Mouse (Mus musculus) neural tube, embryonic 11.5 days (tissue): ENCODE data around the gene Tubb1. TPM values are rescaled to one million over a fixed set of nuclear protein-coding genes. Genes with fewer than 3 reads are reported as not detected.

Source experiments
- ATAC-seq: fragments of 200-750 bp; cut with Nextera tagmentation; 2 replicates; pipeline ENCODE4 v1.8.0; 2017; ENCODE audit warnings: moderate number of reproducible peaks, mild to moderate bottlenecking, moderate TSS enrichment, moderate library complexity; ENCODE audit not compliant: insufficient read depth, low FRiP score, low TSS enrichment
- DNase-seq: peaks from one replicate; pipeline ENCODE4 v3.0.0-alpha.2; 2015; ENCODE audit warnings: low spot score
- H3K27ac ChIP-seq: fragments of 300-500 bp; sonication (generic); 2 replicates; pipeline ENCODE4 v1.5.1; 2014; ENCODE audit warnings: low read depth, mild to moderate bottlenecking, low read length
- H3K27me3 ChIP-seq: fragments of 300-500 bp; sonication (generic); 2 replicates; pipeline ENCODE4 v1.6.1; 2014; ENCODE audit warnings: mild to moderate bottlenecking, low read length, mixed read lengths; ENCODE audit not compliant: control insufficient read depth, insufficient read depth
- H3K36me3 ChIP-seq: fragments of 300-500 bp; sonication (generic); 2 replicates; pipeline ENCODE4 v1.6.1; 2014; ENCODE audit warnings: mild to moderate bottlenecking, low read length, moderate library complexity, mixed read lengths; ENCODE audit not compliant: control insufficient read depth, insufficient read depth
- H3K4me1 ChIP-seq: fragments of 300-500 bp; sonication (generic); 2 replicates; pipeline ENCODE4 v1.6.1; 2014; ENCODE audit warnings: low read length, mixed read lengths; ENCODE audit not compliant: control insufficient read depth, insufficient read depth
- H3K4me2 ChIP-seq: fragments of 300-500 bp; sonication (generic); 2 replicates; pipeline ENCODE4 v1.6.1; 2014; ENCODE audit warnings: low read depth, mild to moderate bottlenecking, moderate library complexity
- H3K4me3 ChIP-seq: fragments of 300-500 bp; sonication (generic); 2 replicates; pipeline ENCODE4 v1.5.1; 2014; ENCODE audit warnings: low read depth, low read length
- H3K9ac ChIP-seq: fragments of 300-500 bp; sonication (generic); 2 replicates; pipeline ENCODE4 v1.6.1; 2014; ENCODE audit warnings: mild to moderate bottlenecking, low read length
- H3K9me3 ChIP-seq: fragments of 300-500 bp; sonication (generic); 2 replicates; pipeline ENCODE4 v1.6.1; 2016; ENCODE audit warnings: low read length; ENCODE audit not compliant: control insufficient read depth
- WGBS: fragments of 180-500 bp; shearing (Covaris S2); extraction: QIAGEN DNeasy Blood & Tissue Kit; methylation state at CpG from one replicate; pipeline ENCODE4 v1.1.7; 2014; 5-methylcytosine and 5-hydroxymethylcytosine counted together
- polyA plus RNA-seq: library from polyadenylated mRNA; unstranded; fragments of >200 nt; fragmentation: Nextera tagmentation; extraction: Ambion mirVana; gene quantifications from 2 replicates; pipeline ENCODE4 v1.2.1, GENCODE M21; 2014

Tubb1 gene
- polyA plus RNA-seq: 6.5 and 6.6 TPM in 2 replicates

DNA sequence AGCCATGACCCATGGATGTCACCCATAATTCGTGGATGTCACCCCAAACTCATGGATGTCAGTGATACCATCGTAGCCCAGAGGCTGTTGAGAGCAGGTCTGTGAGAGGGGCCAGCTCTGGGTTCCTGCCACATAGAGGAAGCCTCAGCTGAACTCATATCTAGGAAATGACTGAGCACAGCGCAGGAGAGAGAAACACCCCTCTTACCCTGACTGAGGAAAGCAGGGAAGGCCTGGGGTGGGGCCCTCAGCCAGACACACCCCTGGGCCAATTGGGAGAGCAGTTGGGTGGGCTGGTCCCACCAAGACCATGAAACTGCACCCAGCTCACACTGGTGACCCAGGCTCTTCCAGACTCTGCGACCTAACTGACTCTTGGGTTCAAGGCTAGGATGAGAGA lies at the start of gene Tubb1:
Gene Tubb1 (plus strand): TSS at position 343 of the 400 bp plus-strand sequence.
- no peak within 1 kb of the TSS for H3K9ac ChIP-seq
- 75% methylated on average over 4 of the region's 4 CpGs for whole genome bisulfite sequencing
- H3K36me3 ChIP-seq: no peaks in the 10 kb centered on the region
- H3K27ac ChIP-seq: no peak within 1 kb of the TSS
- DNase-seq (no peak), ATAC-seq (no peak)
- no peaks in the 10 kb centered on the region for H3K27me3 ChIP-seq
- no peak within 1 kb of the TSS for H3K4me3 ChIP-seq
- H3K9me3 ChIP-seq: no peaks in the 10 kb centered on the region
- no peak within 1 kb of the TSS for H3K4me2 ChIP-seq
- H3K4me1 ChIP-seq: no peaks in the 10 kb centered on the region

DNA sequence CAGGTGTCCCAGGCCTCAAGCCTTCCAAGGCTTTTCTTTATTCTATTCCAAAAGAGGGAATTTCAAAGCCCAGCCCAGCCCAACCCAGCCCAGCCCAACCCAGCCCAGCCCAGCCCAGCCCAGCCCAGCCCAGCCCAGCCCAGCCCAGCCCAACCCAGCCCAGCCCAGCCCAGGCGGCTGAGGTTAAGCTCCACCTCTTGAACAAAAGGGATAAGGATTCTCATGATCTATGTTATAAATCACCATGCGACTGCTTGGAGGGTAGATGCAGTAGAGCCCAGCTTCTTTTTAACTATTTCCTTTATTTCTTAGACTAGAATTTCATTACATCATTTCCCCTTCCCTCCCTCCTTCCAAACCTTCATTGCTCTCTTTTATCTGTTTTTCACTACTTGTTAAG lies 40.3 kb upstream of the Tubb1 start:
- no peak overlapping the region for H3K4me2 ChIP-seq
- H3K4me1 ChIP-seq: no peaks in the 10 kb centered on the region
- H3K9me3 ChIP-seq: no peaks in the 10 kb centered on the region
- WGBS: 51% methylated on average over 2 of the region's 2 CpGs
- H3K27ac ChIP-seq: no peak overlapping the region
- H3K4me3 ChIP-seq: no peak overlapping the region
- no peak overlapping the region for H3K9ac ChIP-seq
- H3K27me3 ChIP-seq: no peaks in the 10 kb centered on the region
- no peaks in the 10 kb centered on the region for H3K36me3 ChIP-seq
- DNase-seq (no peak), ATAC-seq (no peak)

DNA sequence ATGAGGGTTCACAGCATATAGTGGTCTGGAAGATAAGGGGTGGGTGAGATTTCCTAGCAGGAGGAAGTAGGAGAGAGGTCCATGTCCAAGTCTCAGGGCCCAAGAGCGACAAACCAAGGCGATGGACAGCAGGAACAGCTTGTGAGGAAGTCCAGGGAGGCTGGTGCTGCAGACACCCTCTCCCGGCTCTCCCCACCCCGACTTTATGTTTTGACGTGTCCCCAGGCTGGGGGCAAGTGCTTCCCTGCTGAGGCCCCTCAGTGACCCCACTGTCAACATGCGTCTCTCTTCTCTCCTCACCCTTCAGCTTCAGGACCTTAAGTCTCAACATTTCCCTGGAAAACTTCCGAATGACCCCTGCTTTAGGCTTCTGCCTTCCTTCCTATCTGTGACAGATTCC lies 37.4 kb upstream of the Tubb1 start:
- Histone ChIP-seq H3K4me3 (no peak overlapping the region), H3K27me3 (no peaks in the 10 kb centered on the region), H3K36me3 (no peaks in the 10 kb centered on the region), H3K4me1 (peaks cover 6% of the 10 kb centered on the region), H3K4me2 (no peak overlapping the region), H3K9ac (no peak overlapping the region), H3K27ac (no peak overlapping the region), H3K9me3 (no peaks in the 10 kb centered on the region)
- WGBS: 82% methylated on average over 7 of the region's 7 CpGs
- no peak for DNase-seq
- ATAC-seq: no peak

- ATAC-seq (no peak; the same call in 1 of the 2 replicates), DNase-seq (no peak)
- peak overlapping the region; percentile 97 for H3K4me3 ChIP-seq
- no peak overlapping the region for H3K4me2 ChIP-seq
- H3K27me3 ChIP-seq: no peaks in the 10 kb centered on the region
- no peaks in the 10 kb centered on the region for H3K9me3 ChIP-seq
- H3K4me1 ChIP-seq: peaks cover 6% of the 10 kb centered on the region
- H3K36me3 ChIP-seq: no peaks in the 10 kb centered on the region
- no peak overlapping the region for H3K27ac ChIP-seq
- H3K9ac ChIP-seq: no peak overlapping the region; the same call in 1 of the 2 replicates
- WGBS: 56% methylated on average over 16 of the region's 18 CpGs
These were observed 35.3 kb upstream of the Tubb1 start for GRCm38 (mm10) chr2:174415001-174415730.

- H3K36me3 ChIP-seq: no peaks in the 10 kb centered on the region
- WGBS: under 1% methylated on average over 39 of the region's 40 CpGs
- H3K27ac ChIP-seq: no peak within 1 kb of the TSS
These were observed 34.7 kb upstream of the Tubb1 start, which contains the start of gene Nelfcd for GRCm38 (mm10) chr2:174415731-174416310. Gene Nelfcd (plus strand): TSS chr2:174415804.

GRCm38 (mm10) chr2:174421107-174421506 lies 29.4 kb upstream of the Tubb1 start:
- Histone ChIP-seq H3K4me3 (no peak overlapping the region), H3K4me2 (no peak overlapping the region), H3K27me3 (no peaks in the 10 kb centered on the region), H3K9ac (no peak overlapping the region), H3K4me1 (peaks cover 6% of the 10 kb centered on the region), H3K36me3 (peaks cover 27% of the 10 kb centered on the region), H3K27ac (no peak overlapping the region), H3K9me3 (no peaks in the 10 kb centered on the region)
- 84% methylated on average over 6 of the region's 6 CpGs for WGBS
- ATAC-seq: no peak
- no peak for DNase-seq

More at GRCm38 (mm10) chr2:174415731-174416310, 34.7 kb upstream of the Tubb1 start, which contains the start of gene Nelfcd:
- Histone ChIP-seq H3K4me3 (peak within 1 kb of the TSS; percentile 97), H3K9ac (peak within 1 kb of the TSS; percentile 93), H3K4me2 (peak within 1 kb of the TSS; percentile 75), H3K9me3 (no peaks in the 10 kb centered on the region), H3K27me3 (no peaks in the 10 kb centered on the region), H3K4me1 (peaks cover 6% of the 10 kb centered on the region)
- DNase-seq: peak; percentile 98
- ATAC-seq: peak; percentile 89

DNA sequence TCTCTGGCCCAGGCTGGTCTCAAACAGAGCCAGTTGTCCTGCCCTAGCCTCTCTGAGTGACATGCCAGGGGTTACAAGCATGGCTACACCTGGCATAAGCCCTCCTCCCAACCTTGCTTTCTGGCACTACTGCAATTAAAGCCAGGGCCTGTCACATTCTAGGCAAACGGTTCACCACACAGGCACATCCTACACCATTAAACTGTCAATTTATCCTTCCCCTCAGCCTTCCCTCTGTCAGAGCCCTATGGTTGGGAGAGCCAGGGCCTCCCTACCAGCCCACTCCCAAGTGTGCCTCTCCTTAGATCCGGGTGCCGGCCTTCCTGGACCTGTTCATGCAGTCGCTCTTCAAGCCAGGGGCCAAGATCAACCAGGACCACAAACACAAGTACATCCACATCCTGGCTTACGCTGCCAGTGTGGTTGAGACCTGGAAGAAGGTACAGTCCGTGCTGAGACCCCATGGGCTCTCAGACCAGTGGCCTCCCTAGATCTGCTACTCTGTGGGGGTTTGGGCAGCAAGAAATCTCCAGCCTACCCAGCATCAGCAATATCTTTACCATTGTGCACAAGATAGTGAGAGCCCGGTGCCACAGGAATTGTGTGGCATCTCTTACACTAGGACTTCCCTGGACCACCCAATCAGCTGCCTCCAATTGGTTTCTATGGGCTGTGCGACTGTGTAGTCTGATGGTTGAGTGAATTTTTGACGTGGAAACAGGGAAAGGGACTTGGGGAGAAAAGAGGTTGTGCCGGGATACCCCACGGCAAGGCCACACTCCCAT lies 26.0 kb upstream of the Tubb1 start:
- ATAC-seq (no peak), DNase-seq (no peak)
- Histone ChIP-seq H3K4me3 (no peak overlapping the region), H3K27ac (no peak overlapping the region), H3K4me1 (no peaks in the 10 kb centered on the region), H3K36me3 (peaks cover 41% of the 10 kb centered on the region), H3K4me2 (no peak overlapping the region), H3K9me3 (no peaks in the 10 kb centered on the region), H3K27me3 (no peaks in the 10 kb centered on the region), H3K9ac (no peak overlapping the region)
- 92% methylated on average over 11 of the region's 11 CpGs for WGBS

DNA sequence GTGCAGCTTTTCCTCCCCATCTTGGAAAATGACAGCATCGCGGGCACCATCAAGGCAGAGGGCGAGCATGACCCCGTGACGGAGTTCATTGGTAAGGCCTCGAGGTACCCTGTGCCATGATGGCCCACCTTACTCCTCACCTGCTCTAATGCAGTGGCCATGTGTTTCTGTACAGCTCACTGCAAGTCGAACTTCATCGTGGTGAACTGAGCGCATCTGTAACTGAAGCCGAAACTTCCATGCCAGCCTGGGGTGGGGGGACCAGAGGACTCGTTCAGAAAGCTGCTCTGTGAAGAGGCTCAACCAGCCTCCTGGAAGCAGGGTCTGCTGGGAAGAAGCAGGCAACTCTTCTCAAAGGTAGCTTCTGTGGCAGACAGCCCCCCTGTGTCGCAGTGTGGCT lies 23.6 kb upstream of the Tubb1 start:
- no peaks in the 10 kb centered on the region for H3K9me3 ChIP-seq
- H3K9ac ChIP-seq: no peak overlapping the region
- DNase-seq (no peak), ATAC-seq (no peak)
- 95% methylated on average over 12 of the region's 12 CpGs for whole genome bisulfite sequencing
- H3K36me3 ChIP-seq: peaks cover 39% of the 10 kb centered on the region
- H3K27me3 ChIP-seq: no peaks in the 10 kb centered on the region
- no peaks in the 10 kb centered on the region for H3K4me1 ChIP-seq
- H3K4me3 ChIP-seq: no peak overlapping the region
- H3K4me2 ChIP-seq: no peak overlapping the region
- no peak overlapping the region for H3K27ac ChIP-seq
